Mouse (Mus musculus): ENCODE data around the gene Ankrd12.

- TF ChIP-seq POLR2A (IDR thresholded peaks at IDR 0.05; ENCODE audit: extremely low read depth, insufficient read depth, low read length) (no peak), CTCF (IDR thresholded peaks at IDR 0.05; ENCODE audit: extremely low read depth, insufficient read depth, low read length) (no peak)
Observed at GRCm38 (mm10) chr17:65959011-65959410, 117.9 kb downstream of the Ankrd12 start.

Data from cortical plate, adult 2 months (tissue).